Mouse (Mus musculus) CH12F3 (cell line): ENCODE measurements around the gene Sirt4.

ENCODE experiments used
- in situ Hi-C: fragments of 300-500 bp; cut with MboI; formaldehyde crosslinking; loops from 2 replicates; pipeline ENCODE4 v1.14.3; 2020; ENCODE audit warnings: low sequenced_read_pairs

Gene Sirt4

GRCm38 (mm10) chr5:115473191-115473590 is 11.3 kb downstream of the Sirt4 start:
- in situ Hi-C loops, result no loop called here

DNA sequence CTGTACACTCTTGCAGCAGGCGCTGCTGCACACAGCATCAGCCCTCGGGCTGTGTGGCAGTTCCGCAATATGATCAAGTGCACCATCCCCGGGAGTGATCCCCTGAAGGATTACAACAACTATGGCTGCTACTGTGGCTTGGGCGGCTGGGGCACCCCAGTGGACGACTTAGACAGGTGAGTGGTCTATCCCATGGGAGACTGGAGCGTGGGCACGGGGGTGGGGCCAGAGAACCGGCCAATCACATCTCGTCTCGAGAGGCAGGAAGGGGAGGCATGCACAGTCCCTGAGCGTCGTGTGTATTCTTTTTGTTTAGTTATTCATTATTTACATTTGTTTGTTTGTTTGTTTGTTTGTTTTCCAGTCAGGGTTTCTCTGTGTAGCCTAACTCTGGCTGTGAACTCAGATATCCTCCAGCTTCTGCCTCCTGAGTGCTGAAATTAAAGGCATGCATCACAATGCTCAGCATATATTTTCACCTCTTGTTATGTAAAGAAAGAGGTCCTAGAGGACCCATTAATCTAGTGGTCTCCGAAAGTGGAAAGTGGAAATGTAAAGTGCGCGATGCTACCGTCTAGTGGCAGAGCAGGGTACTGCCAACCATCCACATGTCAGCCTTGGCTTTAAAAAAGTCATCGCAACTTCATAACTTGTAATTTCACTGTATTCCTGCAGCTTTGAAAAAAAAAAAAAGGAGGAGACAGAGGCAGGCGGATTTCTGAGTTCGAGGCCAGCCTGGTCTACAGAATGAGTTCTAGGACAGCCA is 13.6 kb downstream of the Sirt4 start:
- in situ Hi-C loops, result no loop called here

GRCm38 (mm10) chr5:115469791-115470190 is 14.7 kb downstream of the Sirt4 start:
- in situ Hi-C loops, result no loop called here

DNA sequence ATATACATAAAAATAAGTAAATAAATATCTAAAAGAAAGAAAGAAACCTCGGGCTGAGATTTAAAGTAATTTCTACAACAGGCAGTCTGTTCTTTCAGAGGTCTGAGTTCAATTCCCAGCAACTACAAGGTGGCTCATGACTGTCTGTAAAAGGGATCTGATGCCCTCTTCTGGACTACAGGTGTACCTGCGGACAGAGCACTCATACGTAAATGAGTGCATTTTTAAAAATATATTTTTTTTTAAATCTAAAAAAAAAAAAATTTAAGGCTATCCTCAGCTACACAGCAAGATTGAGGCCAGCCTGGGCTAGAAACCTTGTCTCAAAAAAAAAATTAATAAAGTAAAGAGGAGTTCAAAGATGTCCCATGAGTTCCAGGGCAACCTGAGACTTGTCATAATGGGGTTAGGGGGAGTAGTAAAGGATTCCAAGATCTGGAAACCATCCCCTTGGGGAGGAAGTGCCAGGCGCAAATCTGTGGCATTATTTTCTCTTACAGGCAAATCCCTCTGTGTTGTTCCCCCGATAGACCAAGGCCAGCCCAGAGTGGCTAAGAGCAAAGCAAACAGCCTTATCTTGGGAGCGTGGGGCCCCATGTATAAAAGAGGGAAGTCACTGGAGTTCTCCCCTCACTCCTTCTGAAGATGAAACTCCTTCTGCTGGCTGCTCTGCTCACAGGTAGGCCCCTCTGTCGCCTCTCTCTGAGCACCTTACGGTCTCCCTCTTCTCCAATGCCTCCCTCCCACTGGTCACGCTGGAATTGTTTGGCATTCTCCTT is 18.7 kb downstream of the Sirt4 start, which contains the start of gene Pla2g1b:
Gene Pla2g1b, plus strand, starts transcription at position 621 of the 779 bp plus-strand sequence.
- in situ Hi-C loops, result no loop called here

DNA sequence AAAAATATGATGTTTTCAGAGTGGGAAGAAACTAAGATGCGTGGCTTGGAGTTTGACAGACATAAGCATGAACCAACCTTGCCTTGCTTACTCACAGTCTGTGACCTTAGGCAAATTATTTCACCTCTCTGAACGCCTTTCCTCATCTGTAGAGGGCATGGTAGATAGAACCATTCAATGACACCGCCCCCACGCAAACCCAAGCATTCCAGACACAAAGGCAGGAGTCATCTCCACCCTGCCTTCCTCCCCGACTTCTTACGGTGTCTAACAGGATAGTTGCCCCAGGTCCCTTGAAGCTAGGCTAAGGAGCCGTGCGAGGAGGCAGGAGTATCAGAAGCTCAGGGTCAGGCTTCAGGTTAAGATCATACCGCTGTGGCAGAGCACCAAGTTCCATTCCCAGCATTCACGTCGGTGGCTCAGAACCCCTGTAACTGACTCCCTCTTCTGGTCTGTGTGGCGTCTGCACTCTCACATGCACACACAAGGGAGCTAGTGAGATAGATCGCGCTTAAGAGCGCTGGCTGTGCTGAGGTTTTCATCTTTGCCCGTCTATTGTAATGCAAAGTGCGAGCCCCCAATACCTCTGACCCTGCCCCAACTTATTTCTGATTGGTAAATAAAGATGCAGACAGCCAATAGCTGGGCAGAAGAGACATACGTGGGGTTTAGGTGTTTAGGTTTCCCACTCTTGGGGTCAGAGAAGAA is 20.0 kb downstream of the Sirt4 start:
- in situ Hi-C loops, result no loop called here

DNA sequence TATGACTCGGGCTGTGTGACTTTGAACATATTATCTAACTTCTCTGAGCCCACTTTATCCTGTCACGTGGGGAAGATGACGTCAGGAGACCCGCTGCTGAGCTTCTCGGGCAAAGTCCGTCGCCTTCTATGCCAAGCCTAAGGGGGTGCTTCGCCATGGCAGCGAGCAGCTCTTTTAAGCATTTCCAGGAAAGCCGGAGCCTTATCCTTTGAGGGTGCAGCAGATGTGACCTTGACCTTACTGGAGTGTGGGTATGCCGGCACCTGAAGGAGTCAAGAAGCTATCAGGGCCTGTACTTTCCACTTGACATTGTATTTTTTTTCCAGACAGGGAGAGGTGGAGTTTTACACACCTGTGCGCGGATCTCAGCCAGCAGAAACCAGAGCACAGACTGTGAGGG is 25.6 kb downstream of the Sirt4 start:
- in situ Hi-C loops, result no loop called here

- in situ Hi-C loops, result no loop called here
Observed at GRCm38 (mm10) chr5:115455838-115456237, 28.7 kb downstream of the Sirt4 start.

GRCm38 (mm10) chr5:115454422-115455090 is 30.0 kb downstream of the Sirt4 start:
- in situ Hi-C loops, result no loop called here

GRCm38 (mm10) chr5:115450410-115451317 is 33.9 kb downstream of the Sirt4 start:
- in situ Hi-C loops, result no loop called here

GRCm38 (mm10) chr5:115449247-115449646 is 35.3 kb downstream of the Sirt4 start:
- in situ Hi-C loops, result loop anchor here (10.0 kb wide), 1 partner anchor 174 kb away; the partner anchor contains the start of genes Coq5 and Rnf10

DNA sequence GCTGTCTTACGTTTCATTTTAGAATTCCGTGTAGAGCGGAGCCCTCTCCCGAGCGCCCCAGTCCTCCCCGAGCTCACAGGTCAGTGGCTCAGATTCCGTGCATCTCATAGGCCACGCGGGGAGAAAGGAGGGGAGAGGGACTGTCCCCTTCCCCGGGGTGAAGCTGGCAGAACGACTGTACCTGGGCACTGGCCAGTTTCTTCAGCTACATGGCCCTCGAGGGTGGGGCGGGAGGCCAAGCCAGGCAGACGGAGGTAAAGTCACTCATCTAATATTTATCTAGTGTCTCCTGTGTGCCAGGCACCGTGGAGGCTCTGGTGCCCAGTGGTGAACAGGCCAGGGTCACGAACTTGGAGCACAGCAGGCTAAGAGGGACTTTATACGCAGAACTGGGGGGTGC is 37.4 kb downstream of the Sirt4 start:
- in situ Hi-C loops, result loop anchor here (10.0 kb wide), 1 partner anchor 172 kb away; the partner anchor contains the start of genes Coq5 and Rnf10

DNA sequence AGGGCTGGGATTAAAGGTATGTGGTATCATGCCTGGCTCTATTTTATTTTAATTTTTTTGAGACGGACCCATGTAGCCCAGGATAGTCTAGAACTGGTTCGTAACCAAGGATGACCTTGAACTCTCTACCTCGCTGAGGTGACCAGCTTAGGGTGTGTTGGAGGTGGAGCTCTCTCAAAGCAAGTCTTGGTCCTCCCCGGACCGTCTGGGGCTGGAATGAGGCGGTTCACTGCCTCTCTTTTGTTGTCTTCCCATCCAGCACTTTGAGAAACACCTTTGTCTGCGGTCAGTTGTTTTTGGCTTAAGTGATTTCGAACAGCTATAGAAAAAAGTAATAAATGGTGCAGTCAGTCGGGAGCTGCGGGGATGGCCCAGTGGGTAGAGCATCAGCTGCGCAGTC is 40.4 kb downstream of the Sirt4 start:
- in situ Hi-C loops, result loop anchor here (10.0 kb wide), 1 partner anchor 169 kb away; the partner anchor contains the start of genes Coq5 and Rnf10

DNA sequence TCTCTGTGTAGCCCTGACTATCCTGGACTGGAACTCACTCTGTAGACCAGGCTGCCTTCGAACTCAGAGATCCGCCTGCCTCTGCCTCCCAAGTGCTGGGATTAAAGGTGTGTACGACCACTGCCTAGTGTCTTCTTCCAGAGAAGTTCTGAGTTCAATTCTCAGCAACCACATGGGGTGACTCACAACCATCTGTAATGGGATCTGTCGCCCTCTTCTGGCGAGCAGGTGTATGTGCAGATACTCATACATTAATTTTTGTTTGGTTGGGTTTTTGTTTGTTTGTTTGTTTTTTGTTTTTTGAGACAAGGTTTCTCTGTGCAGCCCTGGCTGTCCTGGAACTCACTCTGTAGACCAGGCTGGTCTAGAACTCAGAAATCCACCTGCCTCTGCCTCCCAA is 41.9 kb downstream of the Sirt4 start:
- in situ Hi-C loops, result loop anchor here (10.0 kb wide), 1 partner anchor 168 kb away; the partner anchor contains the start of genes Coq5 and Rnf10

- in situ Hi-C loops, result loop anchor here (10.0 kb wide), 1 partner anchor 167 kb away; the partner anchor contains the start of genes Coq5 and Rnf10
Observed at GRCm38 (mm10) chr5:115441205-115441849, 43.2 kb downstream of the Sirt4 start.

DNA sequence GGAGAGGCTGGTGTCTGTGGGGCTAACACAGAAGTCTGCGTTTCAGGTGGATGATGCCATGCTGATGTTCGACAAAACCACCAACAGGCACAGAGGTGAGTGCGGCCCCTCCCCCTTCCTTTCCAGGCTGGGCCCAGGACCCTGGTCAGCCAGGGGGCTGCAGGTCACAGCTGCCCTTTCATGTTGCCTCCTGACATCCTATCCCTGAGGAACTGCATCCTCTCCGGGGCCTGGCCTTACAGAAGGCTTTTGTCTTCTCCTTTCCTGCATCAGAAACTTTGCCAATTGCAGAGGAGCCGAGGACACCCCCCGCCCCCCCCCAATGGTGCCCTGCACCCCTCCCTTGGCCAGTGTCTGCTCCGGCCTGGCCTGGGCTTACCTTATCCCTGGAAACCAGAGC is 45.9 kb downstream of the Sirt4 start:
- in situ Hi-C loops, result no loop called here

DNA sequence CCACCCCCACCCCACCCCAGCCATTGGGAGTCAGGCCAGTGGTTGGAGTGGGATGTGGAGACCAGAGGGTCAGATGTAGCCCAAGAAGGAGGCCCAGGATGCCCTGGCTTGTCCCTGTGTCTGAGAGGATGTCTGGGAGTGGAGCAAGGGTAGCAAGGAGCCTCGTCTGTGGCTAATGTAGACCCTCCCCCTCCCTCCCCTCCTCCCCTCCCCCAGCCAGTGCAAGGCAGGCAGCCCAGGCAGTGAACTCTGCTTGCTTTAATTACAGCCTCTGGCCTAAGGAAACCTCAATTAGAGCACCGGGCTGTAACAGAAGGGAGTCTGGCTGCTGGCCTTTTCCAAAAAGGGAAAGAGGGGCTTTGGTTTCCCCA is 46.6 kb downstream of the Sirt4 start:
- in situ Hi-C loops, result no loop called here

- in situ Hi-C loops, result no loop called here
Observed at GRCm38 (mm10) chr5:115437242-115437944, 47.1 kb downstream of the Sirt4 start.

GRCm38 (mm10) chr5:115436421-115437124 is 48.0 kb downstream of the Sirt4 start:
- in situ Hi-C loops, result no loop called here
